Mouse (Mus musculus) C2C12 (cell line): ENCODE results near the gene Prom2.

Experiments used
- CEBPB ChIP-seq: IDR thresholded peaks from one replicate; pipeline ENCODE4 v1.6.1; 2011; ENCODE audit warnings: low read depth, mild to moderate bottlenecking, control low read depth, moderate library complexity
- CTCF ChIP-seq: IDR thresholded peaks from one replicate; pipeline ENCODE4 v1.5.1; 2011; ENCODE audit not compliant: control insufficient read depth, insufficient read depth, insufficient read length
- MYOD1 ChIP-seq: IDR thresholded peaks from one replicate; pipeline ENCODE4 v1.6.1; 2011; ENCODE audit warnings: low read depth; ENCODE audit not compliant: control insufficient read depth, insufficient read length
- MYOG ChIP-seq: IDR thresholded peaks from one replicate; pipeline ENCODE4 v1.6.1; 2011; ENCODE audit not compliant: control insufficient read depth, insufficient read length; ENCODE audit errors: extremely low read depth

DNA sequence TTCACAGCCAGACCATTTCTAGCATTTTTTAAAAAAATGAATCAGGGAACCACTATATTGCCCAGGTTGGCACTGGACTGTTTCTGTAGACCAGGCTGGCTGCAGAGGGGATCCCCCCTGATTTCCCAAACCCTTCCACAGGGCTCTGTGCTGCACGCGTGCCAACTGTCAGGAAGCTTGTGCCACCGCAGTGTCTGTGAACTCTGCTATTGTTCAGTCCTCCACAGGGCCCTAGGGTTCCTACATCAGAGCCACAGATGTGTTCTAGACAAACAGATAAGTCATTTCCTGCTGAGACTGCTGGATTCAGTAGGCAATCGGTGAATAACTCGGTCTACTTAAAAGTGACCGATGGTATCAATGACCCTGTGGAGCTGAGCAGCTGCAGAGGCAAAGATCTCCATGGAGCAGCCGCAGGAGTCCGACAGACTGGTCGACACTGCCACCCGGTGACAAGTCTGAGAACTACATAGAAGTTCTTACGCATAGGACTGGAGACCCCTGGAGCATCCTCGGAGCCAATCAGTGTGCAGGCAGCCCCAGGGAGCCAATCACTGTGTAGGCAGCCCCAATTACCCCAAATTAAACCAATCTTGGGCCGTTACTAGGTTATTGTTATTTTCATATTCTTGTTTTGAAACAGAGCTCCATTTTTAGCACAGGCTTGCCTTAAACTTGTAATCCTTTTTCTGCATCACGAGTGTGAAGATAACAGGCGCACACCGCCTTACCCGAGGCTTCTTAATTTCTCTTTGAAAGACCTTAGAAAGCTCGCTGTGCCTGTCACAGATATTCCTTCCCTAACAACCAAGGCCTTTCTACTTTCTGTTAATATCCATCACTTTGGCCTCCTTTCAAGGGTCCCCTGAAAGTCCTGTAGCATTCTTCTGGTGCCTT lies 18.1 kb upstream of the Prom2 start:
- TF ChIP-seq CTCF (peak; percentile 75), MYOD1 (no peak), CEBPB (no peak), MYOG (no peak)
